Mouse (Mus musculus) intestine, embryonic 14.5 days (tissue): ENCODE measurements around the gene Kat2a. TPM values are rescaled to one million over a fixed set of nuclear protein-coding genes. Genes with fewer than 3 reads are reported as not detected.
A peak's percentile ranks its signal among the peaks of the same experiment; 100 is the strongest.

Experiments used
- ATAC-seq: fragments of 200-750 bp; cut with Nextera tagmentation; replicated peaks from 2 replicates; pipeline ENCODE4 v1.8.0; 2017; ENCODE audit warnings: low read depth, moderate number of reproducible peaks, moderate TSS enrichment, moderate library complexity; ENCODE audit not compliant: low FRiP score, low TSS enrichment
- DNase-seq: peaks from one replicate; pipeline ENCODE4 v3.0.0-alpha.2; 2018; ENCODE audit warnings: low spot score
- H3K27ac ChIP-seq: fragments of 300-500 bp; sonication (generic); 2 replicates; pipeline ENCODE4 v1.5.1; 2014; ENCODE audit warnings: low read depth, mild to moderate bottlenecking, control low read depth
- H3K27me3 ChIP-seq: fragments of 300-500 bp; sonication (generic); replicated peaks from 2 replicates; pipeline ENCODE4 v1.6.1; 2014; ENCODE audit warnings: low read length, control low read depth; ENCODE audit not compliant: control insufficient read depth, insufficient read depth
- H3K36me3 ChIP-seq: fragments of 300-500 bp; sonication (generic); 2 replicates; pipeline ENCODE4 v1.6.1; 2014; ENCODE audit warnings: low read length, control low read depth; ENCODE audit not compliant: control insufficient read depth, insufficient read depth
- H3K4me1 ChIP-seq: fragments of 300-500 bp; sonication (generic); replicated peaks from 2 replicates; pipeline ENCODE4 v1.6.1; 2014; ENCODE audit warnings: low read length, control low read depth, mixed read lengths; ENCODE audit not compliant: control insufficient read depth, insufficient read depth
- H3K4me2 ChIP-seq: fragments of 300-500 bp; sonication (generic); 2 replicates; pipeline ENCODE4 v1.6.1; 2014; ENCODE audit warnings: low read length
- H3K4me3 ChIP-seq: fragments of 300-500 bp; sonication (generic); 2 replicates; pipeline ENCODE4 v1.5.1; 2014; ENCODE audit warnings: low read depth, low read length, control low read depth, mixed read lengths
- H3K9ac ChIP-seq: fragments of 300-500 bp; sonication (generic); 2 replicates; pipeline ENCODE4 v1.6.1; 2014; ENCODE audit warnings: mild to moderate bottlenecking, low read length
- H3K9me3 ChIP-seq: fragments of 300-500 bp; sonication (generic); 2 replicates; pipeline ENCODE4 v1.6.1; 2016; ENCODE audit warnings: low read length, control low read depth; ENCODE audit not compliant: control insufficient read depth
- WGBS: fragments of 180-500 bp; shearing (Covaris S2); extraction: QIAGEN DNeasy Blood & Tissue Kit; methylation state at CpG from one replicate; pipeline ENCODE4 v1.1.7; 2014; 5-methylcytosine and 5-hydroxymethylcytosine counted together
- polyA plus RNA-seq: library from polyadenylated mRNA; unstranded; fragments of >200 nt; fragmentation: Nextera tagmentation; extraction: Ambion mirVana; gene quantifications from 2 replicates; pipeline ENCODE4 v1.2.1, GENCODE M21; 2014

The Kat2a gene
- polyA plus RNA-seq, 1 experiment from 2014 or later, result 60.0 TPM

DNA sequence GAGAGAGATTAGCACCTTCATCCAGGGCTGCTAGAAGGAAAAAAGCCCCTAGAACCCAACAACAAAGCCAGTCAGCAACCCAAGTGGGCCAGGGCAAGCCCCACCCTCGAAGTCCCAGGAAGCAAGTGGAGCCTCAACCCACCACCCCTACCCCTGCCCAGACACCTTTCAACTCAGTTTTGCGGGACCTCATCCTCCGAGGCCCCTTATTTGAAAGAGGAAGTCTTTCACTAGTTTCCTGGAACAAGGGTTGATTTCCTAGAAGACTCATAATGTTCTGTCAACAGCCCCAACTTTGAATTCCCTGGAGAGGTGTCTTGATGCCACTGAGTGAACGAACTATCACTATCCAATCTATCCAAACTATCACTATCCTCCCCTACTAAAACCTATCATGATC lies 17.7 kb upstream of the Kat2a start:
- WGBS, result 85% methylated on average over 4 of the region's 4 CpGs
- Histone ChIP-seq H3K36me3 (peaks cover 7% of the 10 kb centered on the region; the same call in 1 of the 2 replicates), H3K27me3 (no peaks in the 10 kb centered on the region), H3K9me3 (no peaks in the 10 kb centered on the region), H3K27ac (no peak overlapping the region), H3K4me3 (no peak overlapping the region), H3K4me1 (peaks cover 5% of the 10 kb centered on the region), H3K9ac (no peak overlapping the region), H3K4me2 (no peak overlapping the region)
- ATAC-seq (no peak), DNase-seq (no peak)

DNA sequence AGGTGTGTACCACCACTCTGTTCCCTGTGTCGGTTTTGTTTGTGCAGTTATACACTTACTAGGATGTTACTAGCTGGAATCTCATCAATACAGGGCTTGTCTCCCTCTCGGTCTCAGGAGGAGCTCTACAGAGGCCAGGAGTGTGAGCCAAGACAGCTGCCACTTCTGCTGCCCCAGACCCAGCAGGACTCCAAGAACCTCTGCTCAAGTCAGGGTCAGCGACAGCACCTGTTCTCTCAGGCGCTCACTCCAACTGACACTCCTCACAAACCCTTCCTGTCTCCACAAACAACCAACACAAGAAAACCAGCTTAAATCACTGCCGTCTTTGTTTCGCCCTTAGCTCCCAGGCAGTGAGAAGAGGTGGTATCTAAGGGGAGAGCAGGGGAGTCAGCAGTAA lies 16.3 kb upstream of the Kat2a start:
- DNase-seq (no peak), ATAC-seq (no peak)
- Histone ChIP-seq H3K9ac (no peak overlapping the region), H3K4me1 (peaks cover 10% of the 10 kb centered on the region), H3K27me3 (no peaks in the 10 kb centered on the region), H3K36me3 (peaks cover 7% of the 10 kb centered on the region; the same call in 1 of the 2 replicates), H3K4me3 (no peak overlapping the region), H3K27ac (no peak overlapping the region), H3K9me3 (no peaks in the 10 kb centered on the region), H3K4me2 (no peak overlapping the region)
- WGBS, result 87% methylated on average over 6 of the region's 6 CpGs

- Histone ChIP-seq H3K4me2 (no peak overlapping the region), H3K9me3 (no peaks in the 10 kb centered on the region), H3K27me3 (no peaks in the 10 kb centered on the region), H3K4me1 (peaks cover 10% of the 10 kb centered on the region), H3K4me3 (no peak overlapping the region), H3K27ac (no peak overlapping the region), H3K9ac (no peak overlapping the region), H3K36me3 (peaks cover 2% of the 10 kb centered on the region; the same call in 1 of the 2 replicates)
- DNase-seq, result no peak
- no peak for ATAC-seq
- 95% methylated on average over 3 of the region's 3 CpGs for WGBS
Observed at GRCm38 (mm10) chr11:100727201-100727600, 14.9 kb upstream of the Kat2a start.

- no peak for DNase-seq
- peak overlapping the region; percentile 55 for H3K27ac ChIP-seq
- H3K9me3 ChIP-seq, result no peaks in the 10 kb centered on the region
- no peak overlapping the region for H3K4me3 ChIP-seq
- no peaks in the 10 kb centered on the region; the same call in 1 of the 2 replicates for H3K36me3 ChIP-seq
- no peaks in the 10 kb centered on the region for H3K27me3 ChIP-seq
- WGBS, result 25% methylated on average over 5 of the region's 5 CpGs
- ATAC-seq, result no peak
- no peak overlapping the region for H3K4me2 ChIP-seq
- H3K9ac ChIP-seq, result no peak overlapping the region
- peaks cover 14% of the 10 kb centered on the region for H3K4me1 ChIP-seq
Observed at GRCm38 (mm10) chr11:100724919-100725512, 12.8 kb upstream of the Kat2a start.

DNA sequence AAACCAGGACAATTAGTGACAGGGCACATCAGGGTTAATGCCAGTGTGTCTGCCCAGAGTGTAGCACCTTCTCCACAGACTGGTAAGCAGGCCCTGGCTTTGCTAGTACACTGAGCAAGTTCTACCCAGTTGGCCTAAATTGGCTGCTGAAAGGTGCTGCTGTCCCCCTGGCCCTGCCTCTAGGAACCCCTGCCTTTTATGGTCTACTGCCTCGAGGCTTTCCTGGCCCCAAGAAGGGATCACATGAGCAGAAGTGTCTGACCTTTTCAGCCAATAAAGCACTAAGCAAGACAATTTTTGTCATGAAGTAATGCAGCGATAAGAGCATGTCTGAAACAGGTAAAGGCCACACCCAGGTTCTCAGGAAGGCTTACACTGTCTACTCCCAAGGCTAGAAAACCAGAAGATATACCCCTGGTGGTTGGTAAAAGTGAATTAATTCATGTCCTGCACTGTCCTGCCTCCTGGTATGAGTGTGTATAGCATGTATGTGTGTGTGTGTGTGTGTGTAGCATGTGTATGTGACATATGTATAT lies 10.3 kb upstream of the Kat2a start:
- H3K4me1 ChIP-seq, result peaks cover 14% of the 10 kb centered on the region
- no peaks in the 10 kb centered on the region for H3K27me3 ChIP-seq
- no peaks in the 10 kb centered on the region for H3K9me3 ChIP-seq
- 51% methylated on average over 2 of the region's 2 CpGs for WGBS
- H3K4me2 ChIP-seq, result no peak overlapping the region
- no peak overlapping the region for H3K4me3 ChIP-seq
- no peak for ATAC-seq
- H3K27ac ChIP-seq, result no peak overlapping the region
- H3K36me3 ChIP-seq, result peaks cover 19% of the 10 kb centered on the region
- H3K9ac ChIP-seq, result no peak overlapping the region
- no peak for DNase-seq

DNA sequence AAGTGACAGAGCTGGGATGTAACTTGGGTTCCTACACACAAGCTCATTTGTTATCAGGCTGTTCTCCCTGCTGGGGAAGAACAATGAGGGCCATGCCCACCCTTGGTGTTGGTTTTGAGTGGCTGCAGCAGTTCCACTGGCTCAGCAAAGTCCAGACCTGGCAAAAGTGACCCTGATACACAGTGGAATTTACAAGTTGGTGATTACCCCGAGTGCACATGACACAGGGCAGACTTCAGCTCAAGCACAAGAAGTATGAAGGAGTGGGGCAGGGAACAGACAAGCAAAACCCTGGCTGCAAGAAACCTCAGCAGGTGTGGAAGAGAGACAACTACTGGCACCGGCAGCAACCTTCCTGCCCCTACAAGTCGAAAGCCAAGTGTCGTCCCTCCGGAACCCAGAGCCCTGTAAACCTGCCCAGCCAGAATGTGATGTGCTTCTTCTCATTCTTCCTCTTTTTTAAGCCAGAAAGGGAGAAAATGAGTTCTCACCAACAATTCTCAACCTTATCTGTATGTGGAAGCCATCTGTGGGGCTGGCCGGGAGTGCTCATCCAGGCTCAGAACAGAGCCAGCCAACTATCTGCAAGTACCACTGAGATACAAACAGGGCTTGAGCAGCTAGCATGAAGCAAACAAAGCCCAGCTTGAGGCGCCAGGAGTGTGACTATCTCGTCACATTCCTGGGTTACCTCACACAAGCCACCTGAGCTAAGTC lies 9.7 kb upstream of the Kat2a start:
- H3K4me1 ChIP-seq, result peaks cover 14% of the 10 kb centered on the region
- no peak overlapping the region for H3K9ac ChIP-seq
- ATAC-seq (no peak), DNase-seq (no peak)
- H3K4me2 ChIP-seq, result no peak overlapping the region
- H3K4me3 ChIP-seq, result no peak overlapping the region
- WGBS, result 69% methylated on average over 8 of the region's 8 CpGs
- H3K9me3 ChIP-seq, result no peaks in the 10 kb centered on the region
- peaks cover 26% of the 10 kb centered on the region for H3K36me3 ChIP-seq
- H3K27ac ChIP-seq, result no peak overlapping the region
- H3K27me3 ChIP-seq, result no peaks in the 10 kb centered on the region

GRCm38 (mm10) chr11:100721254-100721653 lies 9.0 kb upstream of the Kat2a start:
- no peak for DNase-seq
- 69% methylated on average over 4 of the region's 4 CpGs for WGBS
- no peak for ATAC-seq
- Histone ChIP-seq H3K4me3 (no peak overlapping the region), H3K27me3 (no peaks in the 10 kb centered on the region), H3K4me2 (no peak overlapping the region), H3K9me3 (no peaks in the 10 kb centered on the region), H3K4me1 (peaks cover 14% of the 10 kb centered on the region), H3K9ac (no peak overlapping the region), H3K36me3 (peaks cover 32% of the 10 kb centered on the region), H3K27ac (no peak overlapping the region)

- ATAC-seq (no peak), DNase-seq (no peak)
- no peak overlapping the region for H3K9ac ChIP-seq
- H3K27me3 ChIP-seq, result no peaks in the 10 kb centered on the region
- H3K27ac ChIP-seq, result no peak overlapping the region
- no peaks in the 10 kb centered on the region for H3K9me3 ChIP-seq
- no peak overlapping the region for H3K4me3 ChIP-seq
- 68% methylated on average over 5 of the region's 5 CpGs for WGBS
- no peak overlapping the region for H3K4me2 ChIP-seq
- peaks cover 13% of the 10 kb centered on the region for H3K4me1 ChIP-seq
- peaks cover 41% of the 10 kb centered on the region for H3K36me3 ChIP-seq
Observed at GRCm38 (mm10) chr11:100720345-100720744, 8.1 kb upstream of the Kat2a start.
